Comparison of ENCODE assay signal across 9 mouse cellular contexts in genomic region chr10:117718161-117719119, GRCm38 (mm10). TPM values are rescaled to one million over a fixed set of nuclear protein-coding genes. Genes with fewer than 3 reads are reported as not detected.
DNase-seq lines count a peak whose midpoint lies in the region; ATAC-seq lines count a peak whose summit lies in the region.
"Had no signal": no experiment of that assay in that cellular context is flagged by ENCODE, and none has a peak within 500 bp of the region (broad histone marks: within the 10 kb centered on the region; RNA-seq: fewer than 3 reads in every experiment).

No protein-coding gene starts in this region.

- H3K27ac ChIP-seq in forebrain, embryonic 12.5 days, result no peak overlapping the region; the same call in 1 of the 2 replicates
- H3K27ac ChIP-seq in forebrain, embryonic 15.5 days (replicated peaks), result no peak overlapping the region; the same call in 1 of the 2 replicates
- no peak overlapping the region for H3K27ac ChIP-seq in midbrain, embryonic 13.5 days
- H3K27ac ChIP-seq: limb, embryonic 15.5 days had no signal

- no peaks in the 10 kb centered on the region for H3K9me3 ChIP-seq in forebrain, embryonic 12.5 days
- H3K9me3 ChIP-seq in forebrain, embryonic 15.5 days, result no peaks in the 10 kb centered on the region
- H3K9me3 ChIP-seq in midbrain, embryonic 13.5 days, result no peaks in the 10 kb centered on the region
- H3K9me3 ChIP-seq: limb, embryonic 15.5 days had no signal

- peak; percentile 46 for DNase-seq in right cerebral cortex, adult 18-20 months
- no peak for DNase-seq in right cerebral cortex, postnatal 25 days
- DNase-seq in kidney, adult 9 months, result peak; percentile 92
- peak; percentile 31 to 53 for DNase-seq in lung, postnatal 4 days
- DNase-seq in frontal cortex, postnatal 36 days (ENCODE audit: low spot score in 2 of 2), result no peak

- peaks cover 12% of the 10 kb centered on the region for H3K4me1 ChIP-seq in forebrain, embryonic 12.5 days
- 0 out of 2 replicates have a peak, but pooled peaks cover 5% of the 10 kb centered on the region for H3K4me1 ChIP-seq in forebrain, embryonic 15.5 days
- 0 out of 2 replicates have a peak, but pooled peaks cover 2% of the 10 kb centered on the region for H3K4me1 ChIP-seq in midbrain, embryonic 13.5 days (replicated peaks)

- WGBS in forebrain, embryonic 12.5 days, result 63% methylated on average over 19 of the region's 19 CpGs
- WGBS in forebrain, embryonic 15.5 days, result 54% methylated on average over 19 of the region's 19 CpGs
- 69% methylated on average over 19 of the region's 19 CpGs for WGBS in midbrain, embryonic 13.5 days

- no peaks in the 10 kb centered on the region for H3K36me3 ChIP-seq in forebrain, embryonic 12.5 days (replicated peaks)
- H3K36me3 ChIP-seq in forebrain, embryonic 15.5 days, result no peaks in the 10 kb centered on the region
- no peaks in the 10 kb centered on the region for H3K36me3 ChIP-seq in midbrain, embryonic 13.5 days
- H3K36me3 ChIP-seq: limb, embryonic 15.5 days had no signal

- H3K9ac ChIP-seq in forebrain, embryonic 12.5 days, result no peak overlapping the region
- no peak overlapping the region for H3K9ac ChIP-seq in forebrain, embryonic 15.5 days (replicated peaks)
- no peak overlapping the region for H3K9ac ChIP-seq in midbrain, embryonic 13.5 days (replicated peaks)
- H3K9ac ChIP-seq: limb, embryonic 15.5 days had no signal

- no peaks in the 10 kb centered on the region for H3K27me3 ChIP-seq in forebrain, embryonic 12.5 days
- H3K27me3 ChIP-seq in forebrain, embryonic 15.5 days, result no peaks in the 10 kb centered on the region
- no peaks in the 10 kb centered on the region for H3K27me3 ChIP-seq in midbrain, embryonic 13.5 days
- H3K27me3 ChIP-seq: limb, embryonic 15.5 days had no signal

- no peak overlapping the region for H3K4me3 ChIP-seq in forebrain, embryonic 12.5 days (replicated peaks)
- H3K4me3 ChIP-seq in forebrain, embryonic 15.5 days, result no peak overlapping the region
- H3K4me3 ChIP-seq in midbrain, embryonic 13.5 days (replicated peaks), result no peak overlapping the region
- H3K4me3 ChIP-seq: limb, embryonic 15.5 days had no signal

- H3K4me2 ChIP-seq in forebrain, embryonic 12.5 days, result peak overlapping the region; percentile 2; the same call in 1 of the 2 replicates
- H3K4me2 ChIP-seq in forebrain, embryonic 15.5 days (replicated peaks), result no peak overlapping the region
- no peak overlapping the region for H3K4me2 ChIP-seq in midbrain, embryonic 13.5 days (replicated peaks)
- H3K4me2 ChIP-seq: limb, embryonic 15.5 days had no signal

- no peak for ATAC-seq in forebrain, embryonic 12.5 days (ENCODE audit: low FRiP score)
- no peak for ATAC-seq in forebrain, embryonic 15.5 days (replicated peaks)
- ATAC-seq in midbrain, embryonic 13.5 days, result no peak

RNA-seq across cellular contexts. Expression of gene Mdm2, which starts 7.9 kb away (rescaled TPM):
- polyA plus RNA-seq in forebrain, embryonic 12.5 days (2016; fragmentation: Nextera tagmentation; extraction: Ambion mirVana), result 76.5 and 86.4 TPM in 2 replicates
- 63.5 and 67.8 TPM in 2 replicates for polyA plus RNA-seq in forebrain, embryonic 15.5 days (2015; fragmentation: Nextera tagmentation; extraction: Ambion mirVana)
- 65.5 and 67.5 TPM in 2 replicates for polyA plus RNA-seq in midbrain, embryonic 13.5 days (2015; fragmentation: Nextera tagmentation; extraction: Ambion mirVana)

RNA-seq across cellular contexts. Expression of gene Slc35e3, which starts 27.7 kb away (rescaled TPM):
- polyA plus RNA-seq in forebrain, embryonic 12.5 days (2016; fragmentation: Nextera tagmentation; extraction: Ambion mirVana), result 34.1 and 37.4 TPM in 2 replicates
- 29.6 and 31.7 TPM in 2 replicates for polyA plus RNA-seq in forebrain, embryonic 15.5 days (2015; fragmentation: Nextera tagmentation; extraction: Ambion mirVana)
- 32.4 and 33.1 TPM in 2 replicates for polyA plus RNA-seq in midbrain, embryonic 13.5 days (2015; fragmentation: Nextera tagmentation; extraction: Ambion mirVana)

Comparison
In these comparisons a context has a peak if more than half of its experiments do, and no peak if none do; other contexts are left out.
1. DNase-seq: peak in right cerebral cortex, adult 18-20 months (single experiment), kidney, adult 9 months (single experiment) and lung, postnatal 4 days (2 of 2); none in right cerebral cortex, postnatal 25 days (single experiment) and frontal cortex, postnatal 36 days (0 of 2).